Mouse (Mus musculus): ENCODE results near the gene Ppp1r26. TPM values are rescaled to one million over a fixed set of nuclear protein-coding genes. Genes with fewer than 3 reads are reported as not detected.

Ppp1r26 gene
- polyA plus RNA-seq, 1 experiment from 2014 or later = 6.2 TPM

DNA sequence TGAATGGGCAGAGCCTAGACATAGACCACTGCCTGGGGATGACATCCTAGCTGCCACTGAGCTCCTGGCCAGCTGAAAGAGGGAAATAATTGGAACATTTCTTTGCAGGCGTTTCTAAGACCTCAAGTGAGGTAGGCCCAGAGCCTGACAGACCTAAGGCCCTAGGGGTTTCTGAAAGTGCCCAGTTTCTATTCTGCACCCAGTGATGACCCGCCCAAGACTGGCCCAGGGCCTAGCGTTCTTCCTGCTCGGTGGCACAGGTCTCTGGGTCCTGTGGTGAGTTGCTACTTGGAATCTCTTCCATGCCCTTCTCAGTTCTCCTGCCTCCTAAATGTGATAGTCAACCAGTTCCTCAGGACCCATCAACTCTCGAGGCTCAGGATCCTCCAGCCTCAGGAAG is 51.0 kb downstream of the Ppp1r26 start:
- no peaks in the 10 kb centered on the region for H3K4me1 ChIP-seq (ENCODE audit: control insufficient read depth, insufficient read depth, low read length)
- no peaks in the 10 kb centered on the region for H3K27me3 ChIP-seq (ENCODE audit: control insufficient read depth, insufficient read depth, low read length)
- no peaks in the 10 kb centered on the region for H3K36me3 ChIP-seq (ENCODE audit: control insufficient read depth, insufficient read depth, low read length)
- H3K9ac ChIP-seq (ENCODE audit: low read depth, low read length) = no peak overlapping the region
- no peak for ATAC-seq (ENCODE audit: low FRiP score, low TSS enrichment)
- peak overlapping the region; percentile 21; the same call in 1 of the 2 replicates for H3K4me2 ChIP-seq (replicated peaks; ENCODE audit: low read depth, low read length)
- H3K4me3 ChIP-seq (ENCODE audit: low read length) = no peak overlapping the region
- no peaks in the 10 kb centered on the region for H3K9me3 ChIP-seq (ENCODE audit: control insufficient read depth, low read length)
- H3K27ac ChIP-seq (ENCODE audit: low read depth, low read length) = peak overlapping the region; percentile 87; the same call in 1 of the 2 replicates
- 90% methylated on average over 5 of the region's 5 CpGs for WGBS

DNA sequence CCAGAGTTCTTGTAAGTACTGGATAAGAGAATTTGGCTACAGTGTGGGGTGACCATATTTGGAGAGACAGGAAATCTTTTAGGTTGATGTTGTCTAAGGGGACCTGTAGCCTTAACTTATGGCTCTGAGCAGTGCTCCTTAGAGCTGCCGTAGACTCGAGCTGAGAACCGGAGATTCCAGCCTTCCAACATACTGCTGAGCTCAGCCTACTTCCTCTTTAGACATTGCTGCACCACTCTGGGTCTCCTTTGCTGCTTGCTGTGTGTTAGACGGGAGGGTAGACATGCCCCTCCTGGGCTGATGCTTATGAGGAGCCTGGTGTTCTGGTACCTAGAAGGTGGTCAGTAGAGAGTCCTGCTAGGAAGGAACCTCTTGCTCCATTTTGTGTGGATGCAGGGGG is 51.8 kb downstream of the Ppp1r26 start:
- no peak overlapping the region for H3K4me2 ChIP-seq (replicated peaks; ENCODE audit: low read depth, low read length)

DNA sequence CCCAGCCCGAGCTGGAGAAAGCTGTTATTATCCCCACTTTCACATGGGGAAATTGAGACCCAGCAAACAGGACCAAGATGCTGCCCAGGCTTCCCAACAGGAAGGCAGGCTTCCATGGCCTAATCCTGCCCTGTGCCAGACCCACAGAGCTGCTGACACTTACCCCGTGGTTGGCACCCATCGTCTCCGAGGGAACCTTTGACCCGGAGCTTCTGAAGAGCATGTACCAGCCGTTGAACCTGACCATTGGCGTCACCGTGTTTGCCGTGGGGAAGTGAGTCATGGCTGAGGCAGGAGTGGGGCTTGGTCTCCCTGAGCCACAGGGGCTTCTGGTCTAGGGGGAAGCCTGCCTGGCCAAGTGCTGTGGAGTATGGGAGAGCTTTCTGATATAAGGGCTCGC is 56.4 kb downstream of the Ppp1r26 start:
- Histone ChIP-seq H3K9ac (ENCODE audit: low read depth, low read length) (no peak overlapping the region), H3K4me1 (ENCODE audit: control insufficient read depth, insufficient read depth, low read length) (no peaks in the 10 kb centered on the region)

More for the DNA sequence above, 51.8 kb downstream of the Ppp1r26 start:
- Histone ChIP-seq H3K9me3 (ENCODE audit: control insufficient read depth, low read length) (no peaks in the 10 kb centered on the region), H3K4me3 (ENCODE audit: low read length) (no peak overlapping the region), H3K27me3 (ENCODE audit: control insufficient read depth, insufficient read depth, low read length) (no peaks in the 10 kb centered on the region), H3K4me1 (ENCODE audit: control insufficient read depth, insufficient read depth, low read length) (no peaks in the 10 kb centered on the region), H3K27ac (ENCODE audit: low read depth, low read length) (no peak overlapping the region), H3K36me3 (ENCODE audit: control insufficient read depth, insufficient read depth, low read length) (no peaks in the 10 kb centered on the region), H3K9ac (ENCODE audit: low read depth, low read length) (no peak overlapping the region)
- 79% methylated on average over 4 of the region's 4 CpGs for WGBS
- no peak for ATAC-seq (ENCODE audit: low FRiP score, low TSS enrichment)

DNA sequence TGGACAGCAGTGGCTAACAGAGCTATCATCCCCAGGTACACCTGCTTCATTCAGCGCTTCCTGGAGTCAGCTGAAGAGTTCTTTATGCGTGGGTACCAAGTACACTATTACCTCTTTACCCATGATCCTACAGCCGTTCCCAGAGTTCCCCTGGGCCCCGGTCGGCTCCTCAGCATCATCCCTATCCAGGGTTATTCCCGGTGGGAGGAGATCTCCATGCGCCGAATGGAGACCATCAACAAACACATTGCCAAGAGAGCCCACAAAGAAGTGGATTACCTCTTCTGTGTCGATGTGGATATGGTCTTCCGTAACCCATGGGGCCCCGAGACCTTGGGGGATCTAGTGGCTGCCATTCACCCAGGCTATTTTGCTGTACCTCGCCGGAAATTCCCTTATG is 58.1 kb downstream of the Ppp1r26 start:
- Histone ChIP-seq H3K4me3 (ENCODE audit: low read length) (no peak overlapping the region), H3K4me1 (ENCODE audit: control insufficient read depth, insufficient read depth, low read length) (no peaks in the 10 kb centered on the region), H3K36me3 (ENCODE audit: control insufficient read depth, insufficient read depth, low read length) (no peaks in the 10 kb centered on the region), H3K9ac (ENCODE audit: low read depth, low read length) (no peak overlapping the region), H3K9me3 (ENCODE audit: control insufficient read depth, low read length) (no peaks in the 10 kb centered on the region), H3K27me3 (ENCODE audit: control insufficient read depth, insufficient read depth, low read length) (no peaks in the 10 kb centered on the region), H3K27ac (ENCODE audit: low read depth, low read length) (no peak overlapping the region), H3K4me2 (replicated peaks; ENCODE audit: low read depth, low read length) (no peak overlapping the region)
- 88% methylated on average over 13 of the region's 13 CpGs for WGBS
- no peak for ATAC-seq (ENCODE audit: low FRiP score, low TSS enrichment)

More for the DNA sequence above, 56.4 kb downstream of the Ppp1r26 start:
- WGBS = 89% methylated on average over 10 of the region's 10 CpGs
- Histone ChIP-seq H3K4me2 (replicated peaks; ENCODE audit: low read depth, low read length) (no peak overlapping the region), H3K27ac (ENCODE audit: low read depth, low read length) (no peak overlapping the region), H3K27me3 (ENCODE audit: control insufficient read depth, insufficient read depth, low read length) (no peaks in the 10 kb centered on the region), H3K36me3 (ENCODE audit: control insufficient read depth, insufficient read depth, low read length) (no peaks in the 10 kb centered on the region), H3K9me3 (ENCODE audit: control insufficient read depth, low read length) (no peaks in the 10 kb centered on the region), H3K4me3 (ENCODE audit: low read length) (no peak overlapping the region)
- no peak for ATAC-seq (ENCODE audit: low FRiP score, low TSS enrichment)

Other genes starting within 250 kb of the Ppp1r26 start
- 0.37 and 0.53 TPM in 2 replicates for gene 1700007K13Rik, start 19.5 kb downstream of the Ppp1r26 start, polyA plus RNA-seq (2014; fragmentation: Nextera tagmentation; extraction: Ambion mirVana)
- gene Mrps2, start 21.3 kb downstream of the Ppp1r26 start, polyA plus RNA-seq (2014; fragmentation: Nextera tagmentation; extraction: Ambion mirVana) = 51.9 and 73.0 TPM in 2 replicates
- 2.7 and 3.5 TPM in 2 replicates for gene Gbgt1, start 50.1 kb downstream of the Ppp1r26 start, polyA plus RNA-seq (2014; fragmentation: Nextera tagmentation; extraction: Ambion mirVana)
- gene Gm10134, start 59.3 kb downstream of the Ppp1r26 start, polyA plus RNA-seq (2014; fragmentation: Nextera tagmentation; extraction: Ambion mirVana) = 2.7 and 9.9 TPM in 2 replicates
- gene Ralgds, start 66.3 kb downstream of the Ppp1r26 start, polyA plus RNA-seq (2014; fragmentation: Nextera tagmentation; extraction: Ambion mirVana) = 23.7 and 26.6 TPM in 2 replicates
- not detected in 2 replicates for gene Cel, start 116.6 kb downstream of the Ppp1r26 start, polyA plus RNA-seq (2014; fragmentation: Nextera tagmentation; extraction: Ambion mirVana)
- gene Gtf3c5, start 137.0 kb downstream of the Ppp1r26 start, polyA plus RNA-seq (2014; fragmentation: Nextera tagmentation; extraction: Ambion mirVana) = 31.1 and 35.8 TPM in 2 replicates
- gene Gfi1b, start 175.2 kb downstream of the Ppp1r26 start, polyA plus RNA-seq (2014; fragmentation: Nextera tagmentation; extraction: Ambion mirVana) = 0.45 and 0.49 TPM in 2 replicates
- gene Tsc1, start 194.4 kb downstream of the Ppp1r26 start, polyA plus RNA-seq (2014; fragmentation: Nextera tagmentation; extraction: Ambion mirVana) = 14.8 and 22.2 TPM in 2 replicates

All from kidney, embryonic 14.5 days (tissue).